Mouse (Mus musculus) forebrain, postnatal 0 days (tissue): ENCODE measurements around the gene Pam. TPM values are rescaled to one million over a fixed set of nuclear protein-coding genes. Genes with fewer than 3 reads are reported as not detected.
A peak's percentile ranks its signal among the peaks of the same experiment; 100 is the strongest.

Source experiments
- ATAC-seq: fragments of 200-750 bp; cut with Nextera tagmentation; 2 replicates; pipeline ENCODE4 v1.8.0; 2017; ENCODE audit warnings: mild to moderate bottlenecking, moderate library complexity
- DNase-seq: peaks from one replicate; pipeline ENCODE4 v3.0.0-alpha.2; 2015
- H3K27ac ChIP-seq: fragments of 300-500 bp; sonication (generic); 2 replicates; pipeline ENCODE4 v1.5.1; 2014; ENCODE audit warnings: low read depth, mild to moderate bottlenecking, antibody characterized with exemption, low read length, moderate library complexity, mixed read lengths
- H3K27me3 ChIP-seq: fragments of 300-500 bp; sonication (generic); 2 replicates; pipeline ENCODE4 v1.6.1; 2014; ENCODE audit warnings: mild to moderate bottlenecking, low read length, mixed read lengths; ENCODE audit not compliant: insufficient read depth
- H3K36me3 ChIP-seq: fragments of 300-500 bp; sonication (generic); 2 replicates; pipeline ENCODE4 v1.6.1; 2014; ENCODE audit warnings: mild to moderate bottlenecking, moderate library complexity; ENCODE audit not compliant: insufficient read depth
- H3K4me1 ChIP-seq: fragments of 300-500 bp; sonication (generic); 2 replicates; pipeline ENCODE4 v1.6.1; 2014; ENCODE audit warnings: antibody characterized with exemption; ENCODE audit not compliant: insufficient read depth
- H3K4me2 ChIP-seq: fragments of 300-500 bp; sonication (generic); 2 replicates; pipeline ENCODE4 v1.6.1; 2014; ENCODE audit warnings: low read depth, mild to moderate bottlenecking, moderate library complexity
- H3K4me3 ChIP-seq: fragments of 300-500 bp; sonication (generic); 2 replicates; pipeline ENCODE4 v1.5.1; 2014; ENCODE audit warnings: low read depth, low read length, mixed read lengths
- H3K9ac ChIP-seq: fragments of 300-500 bp; sonication (generic); 2 replicates; pipeline ENCODE4 v1.6.1; 2014; ENCODE audit warnings: mild to moderate bottlenecking
- H3K9me3 ChIP-seq: fragments of 300-500 bp; sonication (generic); 2 replicates; pipeline ENCODE4 v1.6.1; 2016; ENCODE audit warnings: low read length
- CTCF ChIP-seq: sonication (generic); IDR thresholded peaks from 2 replicates; pipeline ENCODE4 v1.5.1; 2016; ENCODE audit warnings: antibody characterized with exemption, control low read depth, low read depth
- WGBS: fragments of 180-500 bp; shearing (Covaris S2); extraction: QIAGEN DNeasy Blood & Tissue Kit; methylation state at CpG from one replicate; pipeline ENCODE4 v1.1.7; 2014; 5-methylcytosine and 5-hydroxymethylcytosine counted together
- polyA plus RNA-seq: library from polyadenylated mRNA; unstranded; fragments of >200 nt; fragmentation: Nextera tagmentation; extraction: Ambion mirVana; gene quantifications from 2 replicates; pipeline ENCODE4 v1.2.1, GENCODE M21; 2015
- total RNA-seq: library from RNA; depleted of rRNA; stranded (reverse); fragments of >200 nt; gene quantifications from 2 replicates; pipeline ENCODE4 v1.2.3, GENCODE M21; 2014

Gene Pam
- total and polyA plus RNA-seq, 2 experiments from 2014 or later: 43.7 to 93.3 TPM

DNA sequence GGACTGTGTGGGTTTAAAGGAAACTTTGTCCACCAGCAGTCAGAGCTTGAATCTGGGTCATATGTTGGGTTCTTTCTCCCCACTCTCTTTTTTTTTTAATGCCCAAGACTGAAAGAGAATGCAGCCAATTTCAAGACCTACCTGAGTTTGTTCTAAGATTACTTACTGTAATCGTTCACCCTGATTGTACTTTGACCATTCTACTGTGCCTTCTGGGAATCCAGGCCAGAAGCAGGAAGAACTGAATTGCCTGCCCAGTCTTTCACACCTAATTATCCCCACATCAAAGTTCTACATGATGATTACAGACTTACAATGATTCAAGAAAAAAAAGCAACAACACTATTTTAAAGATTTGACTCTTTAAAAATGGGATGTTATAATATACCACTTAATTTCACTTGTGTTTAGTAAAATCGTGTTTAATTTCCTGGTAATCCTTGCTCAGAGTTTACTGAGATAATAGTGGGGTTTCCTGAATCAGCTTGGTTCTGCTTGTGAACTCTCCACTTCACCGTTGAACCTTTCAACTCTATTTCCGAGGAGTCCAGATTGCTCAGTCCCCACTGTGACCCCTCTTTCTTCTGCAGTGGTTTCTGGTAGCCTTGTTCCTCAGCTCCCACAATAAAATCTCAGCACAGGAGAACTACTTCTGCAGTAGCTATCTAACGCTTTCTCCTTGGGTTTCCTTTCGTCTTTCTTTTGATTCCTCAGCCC, 69.4 kb downstream of the Pam start:
- no peak overlapping the region for H3K4me2 ChIP-seq
- no peak for DNase-seq
- WGBS: 85% methylated on average over 6 of the region's 6 CpGs
- no peak overlapping the region for H3K9ac ChIP-seq
- no peak overlapping the region for H3K27ac ChIP-seq
- ATAC-seq: no peak
- no peaks in the 10 kb centered on the region for H3K4me1 ChIP-seq
- H3K27me3 ChIP-seq: no peaks in the 10 kb centered on the region
- no peaks in the 10 kb centered on the region for H3K36me3 ChIP-seq
- H3K4me3 ChIP-seq: no peak overlapping the region
- no peaks in the 10 kb centered on the region for H3K9me3 ChIP-seq
- no peak for TF ChIP-seq CTCF

DNA sequence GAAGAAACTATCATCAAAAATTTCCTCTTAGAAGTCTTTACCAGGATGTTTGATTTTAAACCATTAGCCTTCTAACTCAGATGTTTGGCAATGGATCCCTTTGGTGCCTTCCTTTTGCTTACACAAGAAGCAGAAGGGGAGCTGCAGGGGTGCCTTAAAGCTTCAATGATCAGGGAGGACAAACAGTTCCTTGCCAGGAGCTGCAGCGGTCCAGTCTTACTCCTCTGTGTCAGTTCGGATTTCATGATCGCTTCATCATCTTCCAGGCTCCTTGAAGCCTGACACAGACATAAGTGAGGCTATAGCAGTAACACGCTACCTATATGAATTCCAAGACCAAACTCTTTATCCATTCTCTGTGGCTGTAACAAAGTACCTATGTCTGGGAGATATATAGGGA, 71.6 kb downstream of the Pam start:
- Histone ChIP-seq H3K27me3 (no peaks in the 10 kb centered on the region), H3K9ac (no peak overlapping the region), H3K4me3 (no peak overlapping the region), H3K9me3 (no peaks in the 10 kb centered on the region), H3K27ac (no peak overlapping the region), H3K4me1 (no peaks in the 10 kb centered on the region), H3K4me2 (no peak overlapping the region), H3K36me3 (no peaks in the 10 kb centered on the region)
- TF ChIP-seq CTCF: no peak
- no peak for DNase-seq
- no peak for ATAC-seq
- WGBS: 89% methylated on average over 4 of the region's 4 CpGs

- no peak overlapping the region for H3K9ac ChIP-seq
- no peak for TF ChIP-seq CTCF
- DNase-seq: no peak
- H3K4me3 ChIP-seq: no peak overlapping the region
- no peaks in the 10 kb centered on the region for H3K9me3 ChIP-seq
- WGBS: 85% methylated on average over 9 of the region's 9 CpGs
- no peak overlapping the region for H3K4me2 ChIP-seq
- no peaks in the 10 kb centered on the region for H3K27me3 ChIP-seq
- ATAC-seq: peak; percentile 50; the same call in 1 of the 2 replicates
- no peaks in the 10 kb centered on the region for H3K36me3 ChIP-seq
- H3K4me1 ChIP-seq: peaks cover 3% of the 10 kb centered on the region; the same call in 1 of the 2 replicates
- no peak overlapping the region for H3K27ac ChIP-seq
Observed at GRCm38 (mm10) chr1:98018987-98019386, 76.5 kb downstream of the Pam start.

- no peak overlapping the region for H3K4me2 ChIP-seq
- H3K9me3 ChIP-seq: no peaks in the 10 kb centered on the region
- DNase-seq (no peak), ATAC-seq (no peak)
- no peaks in the 10 kb centered on the region for H3K27me3 ChIP-seq
- H3K4me1 ChIP-seq: peaks cover 3% of the 10 kb centered on the region; the same call in 1 of the 2 replicates
- no peak overlapping the region for H3K4me3 ChIP-seq
- no peaks in the 10 kb centered on the region for H3K36me3 ChIP-seq
- peak overlapping the region; percentile 19; the same call in 1 of the 2 replicates for H3K9ac ChIP-seq
- TF ChIP-seq CTCF: no peak
- 36% methylated on average over 10 of the region's 10 CpGs for WGBS
- peak overlapping the region; percentile 23; the same call in 1 of the 2 replicates for H3K27ac ChIP-seq
Observed at GRCm38 (mm10) chr1:98016004-98016848, 79.2 kb downstream of the Pam start.

DNA sequence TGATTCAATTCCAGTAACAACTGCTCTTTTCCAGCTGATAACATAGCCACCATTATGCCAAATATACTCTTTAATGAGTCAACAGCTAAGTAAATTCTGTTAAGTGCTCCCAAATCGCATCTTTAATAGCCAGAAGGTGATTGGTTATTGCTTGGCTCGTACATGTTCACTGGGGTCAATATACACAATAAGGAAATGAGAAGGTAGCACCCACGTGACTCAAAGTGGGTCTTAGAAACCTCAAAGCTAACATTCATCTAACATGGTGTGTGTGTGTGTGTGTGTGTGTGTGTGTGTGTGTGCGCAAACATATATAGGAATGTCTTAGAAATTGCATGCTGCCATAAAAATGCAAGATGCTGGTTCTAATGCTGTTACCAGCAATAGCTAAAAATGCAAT, 79.9 kb downstream of the Pam start:
- Histone ChIP-seq H3K9me3 (no peaks in the 10 kb centered on the region), H3K4me3 (no peak overlapping the region), H3K4me2 (no peak overlapping the region), H3K36me3 (no peaks in the 10 kb centered on the region), H3K27ac (no peak overlapping the region), H3K4me1 (peaks cover 3% of the 10 kb centered on the region; the same call in 1 of the 2 replicates), H3K9ac (no peak overlapping the region), H3K27me3 (no peaks in the 10 kb centered on the region)
- DNase-seq (no peak), ATAC-seq (no peak)
- WGBS: 72% methylated on average over 4 of the region's 4 CpGs
- no peak for TF ChIP-seq CTCF

- no peak for TF ChIP-seq CTCF
- 33% methylated on average over 7 of the region's 7 CpGs for WGBS
- H3K9ac ChIP-seq: no peak overlapping the region
- H3K4me1 ChIP-seq: peaks cover 4% of the 10 kb centered on the region; the same call in 1 of the 2 replicates
- no peaks in the 10 kb centered on the region for H3K36me3 ChIP-seq
- H3K9me3 ChIP-seq: no peaks in the 10 kb centered on the region
- ATAC-seq (peak; percentile 88), DNase-seq (peak; percentile 89)
- no peak overlapping the region for H3K4me3 ChIP-seq
- H3K27me3 ChIP-seq: no peaks in the 10 kb centered on the region
- no peak overlapping the region for H3K4me2 ChIP-seq
- H3K27ac ChIP-seq: peak overlapping the region; percentile 57
Observed at GRCm38 (mm10) chr1:98002561-98003425, 92.7 kb downstream of the Pam start.
